Mouse (Mus musculus) cerebellum, postnatal 14 days (tissue): Measurements from ENCODE around the gene Ormdl3.
"Not testable (repeated sequence)": the region's sequence is repeated elsewhere in the genome, so short reads cannot be mapped to it uniquely, and the experiment has no call there.

ENCODE experiments used
- DNase-seq, 2 experiments: peaks; one replicate each; pipeline ENCODE4 v3.0.0; 2021; ENCODE audit warnings: mixed read lengths in 2 of 2

Gene Ormdl3

DNA sequence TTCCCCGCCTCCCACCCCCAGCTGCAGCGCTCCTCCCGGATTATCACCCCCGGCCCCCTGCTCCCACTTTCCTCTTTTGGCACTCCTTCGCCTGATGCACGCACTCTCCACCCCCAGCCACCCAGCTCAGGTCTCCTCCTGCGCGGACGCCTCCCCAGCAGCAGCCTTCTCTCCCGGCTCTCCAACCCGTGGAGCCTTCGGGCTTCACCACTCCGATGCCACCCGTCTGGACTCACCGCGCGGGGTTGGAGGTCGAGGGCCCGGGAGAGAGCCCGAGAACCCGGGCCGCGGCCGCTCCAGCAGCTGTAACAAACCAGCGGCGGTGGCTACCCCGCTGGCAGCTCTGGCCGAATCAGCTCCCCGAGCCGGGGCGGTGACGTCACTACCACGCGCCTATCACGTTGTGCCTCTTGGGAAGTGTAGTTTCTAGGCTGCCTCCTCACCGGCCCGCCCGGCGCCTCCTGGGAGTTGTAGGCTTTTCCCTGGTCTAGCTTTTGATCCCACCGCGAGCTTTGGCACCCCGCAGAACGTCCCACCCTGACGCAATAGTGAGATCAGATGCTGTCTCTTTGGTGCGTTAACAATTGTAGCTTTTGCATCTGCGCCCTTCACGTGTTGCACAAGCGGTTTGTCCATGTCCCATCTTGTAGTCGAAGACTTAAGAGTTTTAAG is at the start of gene Ormdl3:
TSS of gene Ormdl3 (minus strand) at position 477 of the 672 bp plus-strand sequence.
- peak; percentile 99 for DNase-seq

DNA sequence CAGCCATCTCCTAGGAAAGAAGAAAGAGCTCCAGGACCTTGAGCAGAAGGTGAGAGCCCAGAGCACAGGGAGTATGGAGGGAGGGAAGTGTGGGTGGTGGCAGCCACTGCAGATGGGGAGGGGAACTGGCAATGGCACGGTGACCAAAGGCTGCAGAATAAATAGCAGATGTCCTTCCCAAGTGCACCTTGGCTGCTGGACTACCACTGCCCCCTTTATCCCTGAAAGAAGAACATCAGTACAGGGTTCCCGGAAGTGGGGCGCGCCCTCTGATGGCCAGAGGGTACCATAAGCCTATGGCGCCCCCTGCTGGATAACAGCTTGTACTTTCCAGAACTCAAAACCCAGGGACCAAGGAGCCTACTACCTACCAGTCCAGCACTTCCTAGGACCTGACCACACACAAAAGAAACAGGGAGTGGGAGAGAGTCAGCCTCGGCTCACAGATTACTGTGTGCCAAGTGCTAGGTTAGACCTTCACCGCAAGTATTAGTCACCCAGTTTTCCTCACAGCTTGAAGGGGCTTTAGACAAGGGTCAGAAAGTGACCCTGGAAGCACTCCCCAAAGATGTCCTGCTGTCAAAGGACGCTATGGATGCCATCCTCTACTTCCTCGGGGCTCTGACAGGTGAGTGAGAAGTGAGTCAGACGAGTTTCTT is 48.3 kb upstream of the Ormdl3 start:
- peak; percentile 15 to 43 for DNase-seq

DNA sequence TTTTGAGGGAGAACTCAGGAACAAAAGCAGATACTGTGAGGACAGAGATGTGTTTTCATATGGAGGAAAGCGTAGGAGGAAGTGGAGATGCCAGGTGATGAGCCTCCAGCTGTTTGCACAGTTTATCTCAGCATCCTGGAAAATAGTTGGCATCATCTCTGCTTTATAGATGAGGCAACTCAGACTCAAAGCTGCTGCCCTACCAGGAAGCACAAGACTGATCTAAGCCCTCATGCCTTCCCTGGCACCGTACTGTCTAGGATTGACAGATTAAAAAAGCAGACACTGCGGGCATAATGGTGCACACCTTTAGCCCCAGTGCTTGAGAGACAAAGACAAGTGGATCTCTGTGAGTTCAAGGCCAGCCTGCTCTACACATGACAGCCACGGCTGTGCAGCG is 43.5 kb upstream of the Ormdl3 start:
- no peak for DNase-seq

DNA sequence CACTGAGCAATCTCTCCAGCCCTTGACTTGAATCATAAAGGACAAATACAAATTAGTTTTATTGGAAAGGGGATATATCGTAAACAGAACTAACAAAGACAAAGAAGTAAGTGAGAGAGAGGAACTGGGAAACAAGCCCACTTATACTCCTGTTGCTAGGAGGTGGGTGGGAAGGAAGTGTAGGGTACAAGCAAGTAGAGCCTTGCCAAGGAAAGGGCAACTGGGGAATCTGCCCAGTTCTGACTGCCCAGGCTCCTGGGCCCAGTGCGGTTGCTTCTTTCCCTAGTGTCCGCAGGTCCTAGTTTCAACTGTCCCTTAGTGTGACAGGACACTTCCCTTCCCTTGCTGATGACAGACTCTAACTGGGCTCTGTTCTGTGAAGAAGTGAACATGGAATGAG is 41.5 kb upstream of the Ormdl3 start:
- DNase-seq: no peak

DNA sequence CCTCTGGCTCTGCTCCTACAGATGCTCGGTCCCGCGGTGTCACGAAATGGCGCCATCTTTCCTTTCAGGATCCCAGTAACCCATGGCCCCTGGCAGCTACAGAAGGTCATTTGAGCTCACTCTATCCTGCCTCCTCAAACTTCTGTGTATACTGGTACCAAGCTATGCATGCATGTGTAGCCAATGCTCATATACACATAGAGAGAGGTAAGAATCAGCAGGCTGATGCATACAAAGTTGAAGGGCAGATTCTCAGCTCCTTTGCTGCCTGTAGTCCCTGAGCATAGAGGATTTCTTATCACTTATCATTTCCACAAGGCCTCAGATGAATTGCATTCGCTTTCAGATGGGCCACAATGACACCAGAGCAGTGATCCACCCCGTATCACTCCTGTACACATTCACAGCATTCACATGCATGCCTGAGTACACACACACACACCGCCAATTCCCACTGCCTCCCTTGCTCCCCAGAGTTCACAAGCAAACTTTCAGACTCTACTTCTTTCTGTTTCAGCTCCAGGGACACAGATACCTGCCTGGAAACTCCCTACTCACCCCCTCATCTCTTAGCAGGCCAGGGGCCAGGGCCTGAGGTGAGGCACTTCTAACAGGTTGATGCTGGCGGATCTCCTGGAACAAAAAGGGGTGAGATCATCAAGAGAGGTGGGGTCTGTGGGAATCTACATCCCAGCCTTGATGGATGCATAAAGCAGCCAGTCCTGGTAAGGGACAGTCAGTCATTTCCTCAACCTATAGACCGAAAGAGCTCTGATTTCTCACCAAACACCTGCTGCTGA is 38.6 kb upstream of the Ormdl3 start, which contains the start of the genes Gm12355 and Gsdma3:
TSS of gene Gm12355 (minus strand) at position 51 of the 800 bp plus-strand sequence.
TSS of gene Gsdma3 (plus strand) at position 750 of the 800 bp plus-strand sequence.
- no peak for DNase-seq

DNA sequence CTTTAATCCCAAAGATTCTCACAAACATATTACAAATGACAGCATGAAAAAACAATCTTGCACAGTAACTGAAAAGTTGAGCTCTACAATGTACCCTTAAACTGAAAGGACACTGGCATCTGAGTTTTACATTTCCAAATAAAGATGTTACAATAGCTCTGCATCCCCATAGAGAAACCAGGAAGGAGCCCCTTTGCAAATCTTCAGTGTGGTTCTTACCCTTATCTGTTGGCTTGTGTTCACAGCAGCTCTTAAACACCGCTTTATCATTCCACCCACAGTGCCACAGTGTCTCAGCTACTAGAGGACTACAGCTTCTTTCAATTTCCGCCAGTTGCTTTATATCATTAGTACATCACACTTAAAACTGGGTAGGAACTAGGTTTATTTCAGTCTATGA is 37.2 kb upstream of the Ormdl3 start:
- not testable (repeated sequence) for DNase-seq

DNA sequence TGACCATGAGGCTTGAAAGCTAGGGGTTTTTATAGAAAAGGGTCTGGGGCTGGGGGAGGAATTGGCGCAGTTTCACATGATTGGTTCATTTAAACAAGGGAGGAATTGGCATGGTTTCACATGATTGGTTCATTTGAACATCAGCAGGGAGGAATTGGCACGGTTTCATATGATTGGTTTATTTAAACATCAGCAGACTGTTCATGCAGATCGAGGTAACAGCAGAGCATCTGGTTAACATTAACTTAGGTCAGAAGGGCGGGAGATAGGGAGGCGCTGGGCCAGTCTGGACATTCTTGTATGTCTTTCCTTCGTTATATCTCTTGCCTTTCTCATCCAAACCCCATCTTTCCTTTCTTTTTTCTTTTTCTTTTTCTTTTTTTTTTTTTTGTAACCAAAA is 36.8 kb upstream of the Ormdl3 start:
- DNase-seq: not testable (repeated sequence)

DNA sequence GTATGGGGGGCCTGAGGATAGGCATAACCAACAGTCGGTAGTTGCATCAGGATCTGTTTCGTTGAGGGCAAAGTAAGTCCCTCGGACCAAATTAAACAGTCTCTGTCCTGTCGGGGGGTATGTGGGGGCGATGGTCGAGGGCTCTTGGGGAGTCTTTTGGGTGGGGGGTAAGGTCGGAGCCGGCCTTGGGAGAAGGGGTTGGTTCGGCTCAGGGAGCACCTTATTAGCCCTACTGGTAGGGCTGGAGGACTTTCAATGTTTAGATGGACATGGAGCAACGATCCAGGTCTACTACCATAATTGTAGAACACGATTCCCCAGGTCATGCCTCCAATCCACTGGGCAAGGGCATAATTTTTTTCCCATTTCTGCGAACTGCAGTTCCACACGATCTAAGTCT is 33.6 kb upstream of the Ormdl3 start:
- DNase-seq: no peak

DNA sequence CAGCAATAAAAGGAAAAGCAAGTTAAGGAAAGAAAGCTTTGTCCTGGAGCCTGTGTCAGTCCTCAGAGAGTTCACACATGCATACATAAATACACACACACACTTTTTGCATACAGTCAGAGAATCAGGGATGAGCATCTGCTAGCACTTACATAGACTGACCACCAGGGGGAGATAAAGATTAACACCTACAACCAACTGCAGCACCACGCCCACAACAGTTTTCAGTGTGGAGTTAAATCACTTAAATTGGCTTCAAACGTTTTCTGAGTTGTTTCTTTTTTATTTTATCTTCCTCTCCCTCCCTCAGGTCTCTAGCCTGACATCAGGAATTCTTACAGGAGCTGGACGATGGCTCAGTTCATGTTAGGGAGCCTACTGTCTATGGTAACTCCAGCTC is 19.6 kb upstream of the Ormdl3 start:
- DNase-seq: peak; percentile 45 to 60

DNA sequence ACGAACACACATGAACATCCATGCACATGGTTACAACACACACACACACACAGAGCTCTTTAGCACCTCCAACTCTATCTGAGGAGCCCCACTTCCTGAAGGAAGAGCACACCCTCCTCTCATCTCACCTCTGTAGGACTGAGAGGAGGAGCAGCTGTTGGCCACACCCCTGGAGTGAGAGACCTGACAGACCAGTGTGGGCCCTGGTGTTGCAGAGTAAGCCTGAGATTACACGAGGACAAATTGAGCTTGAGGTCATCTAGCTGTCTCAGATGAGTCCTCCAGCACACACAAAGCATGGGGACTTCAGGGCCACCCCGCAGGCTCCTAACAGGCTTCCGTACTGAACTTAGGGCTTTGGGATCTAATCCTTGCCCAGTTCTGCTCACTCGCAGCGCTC is 17.7 kb upstream of the Ormdl3 start:
- not testable (repeated sequence) for DNase-seq

DNA sequence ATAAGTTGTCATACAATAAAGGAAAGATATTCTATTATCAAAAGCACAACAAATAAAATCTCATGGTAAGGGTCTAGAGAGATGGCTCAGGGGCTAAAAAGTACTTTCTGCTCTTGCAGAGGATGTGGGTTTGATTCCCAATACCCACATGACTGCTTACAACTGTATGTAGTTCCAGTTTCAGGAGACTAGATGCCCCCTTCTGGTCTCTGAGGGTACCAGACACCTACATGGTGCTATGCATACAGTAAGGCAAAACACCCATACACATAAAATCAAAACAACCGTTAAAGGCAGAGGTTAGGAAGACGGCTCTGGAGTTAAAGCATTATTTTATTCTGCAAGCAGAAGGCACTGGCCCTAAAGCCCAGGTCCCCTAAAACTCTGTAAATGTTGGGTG is 16.8 kb upstream of the Ormdl3 start:
- DNase-seq: no peak

DNA sequence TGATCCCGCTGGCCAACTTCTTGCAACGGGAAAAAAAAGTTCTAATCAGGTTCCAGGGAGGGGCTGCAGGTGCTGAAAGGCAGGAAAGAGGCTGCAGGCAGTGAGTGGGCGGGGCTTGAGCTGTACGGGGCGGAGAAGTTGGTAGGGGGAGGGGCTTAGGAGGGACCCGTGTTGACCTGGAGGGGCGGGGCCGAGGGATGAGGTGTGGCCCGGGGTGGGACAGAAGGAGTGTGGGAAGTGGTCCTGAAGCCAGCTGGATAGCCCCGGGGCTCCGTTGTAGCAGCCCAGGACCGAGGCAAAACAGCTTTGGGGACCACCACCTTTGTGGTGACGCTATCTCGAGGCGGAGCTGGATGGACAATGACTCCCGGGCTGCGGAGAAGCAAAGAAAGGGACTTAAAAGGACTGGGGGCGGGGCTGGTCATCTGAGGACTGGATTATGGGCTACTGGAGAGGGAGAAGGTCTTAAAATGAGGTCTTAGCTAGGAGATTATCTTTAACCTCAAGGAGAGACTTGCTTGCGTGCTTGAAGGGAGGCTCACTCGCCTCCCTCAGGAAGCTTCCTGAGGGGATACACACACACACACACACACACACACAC is 15.0 kb upstream of the Ormdl3 start:
- DNase-seq: no peak

DNA sequence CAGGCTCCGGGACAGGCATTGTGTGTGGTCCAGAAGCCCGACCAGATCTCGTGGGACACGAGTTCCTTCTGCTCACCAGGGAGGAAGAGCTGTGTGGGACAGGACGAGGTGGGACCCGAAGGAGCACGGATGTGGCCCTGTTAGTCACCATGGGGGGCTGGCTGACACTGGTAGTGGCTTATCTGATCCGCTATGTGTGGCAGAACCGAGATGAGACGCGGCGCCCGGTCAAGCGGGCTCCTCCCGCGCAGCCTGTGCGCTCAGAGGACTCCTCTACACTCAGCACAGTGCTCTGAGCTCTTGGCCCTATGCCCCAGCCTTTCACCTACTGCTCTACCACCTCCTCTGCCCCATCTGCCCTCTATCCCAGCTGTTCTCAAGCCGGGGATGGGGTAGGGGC is 12.1 kb upstream of the Ormdl3 start:
- peak in 1 of 2 experiments; percentile 66 for DNase-seq

DNA sequence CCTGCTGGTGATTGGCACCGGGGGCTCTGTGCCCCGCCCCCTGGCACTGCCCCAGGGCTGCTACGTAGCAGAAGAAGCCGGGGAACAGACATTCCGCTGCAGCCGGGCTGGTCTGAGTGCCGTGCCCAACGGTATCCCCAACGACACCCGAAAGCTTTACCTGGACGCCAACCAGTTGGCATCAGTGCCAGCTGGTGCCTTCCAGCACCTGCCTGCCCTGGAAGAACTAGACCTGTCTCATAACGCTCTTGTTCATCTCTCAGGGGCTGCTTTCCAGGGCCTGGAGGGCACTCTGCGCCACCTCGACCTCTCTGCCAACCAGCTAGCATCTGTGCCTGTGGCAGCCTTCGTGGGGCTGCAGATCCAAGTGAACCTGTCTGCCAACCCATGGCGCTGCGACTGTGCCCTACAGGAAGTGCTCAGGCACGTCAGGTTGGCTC is 11.7 kb upstream of the Ormdl3 start:
- DNase-seq: peak; percentile 85 to 87

DNA sequence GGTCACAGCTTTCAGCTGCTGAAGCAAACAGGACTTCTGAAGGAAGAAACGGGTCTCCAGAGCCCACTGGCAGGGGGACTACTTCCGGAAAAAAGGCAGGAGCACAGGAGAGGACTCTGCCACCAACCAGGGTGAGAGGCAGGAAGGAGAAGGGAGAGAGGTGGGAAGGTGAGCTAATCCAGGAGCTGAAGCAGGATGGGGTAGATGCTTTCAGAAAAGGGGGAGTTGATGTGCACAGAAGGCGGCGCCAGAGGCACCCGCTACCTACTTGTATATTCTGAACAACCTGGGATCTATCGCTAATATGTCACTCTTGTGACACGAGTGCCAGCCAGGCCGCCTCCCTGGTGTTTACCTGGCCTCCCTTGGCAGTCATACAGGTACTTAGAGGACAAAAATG is 10.8 kb upstream of the Ormdl3 start, which contains the start of gene Lrrc3c:
TSS of gene Lrrc3c (plus strand) at position 301 of the 400 bp plus-strand sequence.
- DNase-seq: no peak

DNA sequence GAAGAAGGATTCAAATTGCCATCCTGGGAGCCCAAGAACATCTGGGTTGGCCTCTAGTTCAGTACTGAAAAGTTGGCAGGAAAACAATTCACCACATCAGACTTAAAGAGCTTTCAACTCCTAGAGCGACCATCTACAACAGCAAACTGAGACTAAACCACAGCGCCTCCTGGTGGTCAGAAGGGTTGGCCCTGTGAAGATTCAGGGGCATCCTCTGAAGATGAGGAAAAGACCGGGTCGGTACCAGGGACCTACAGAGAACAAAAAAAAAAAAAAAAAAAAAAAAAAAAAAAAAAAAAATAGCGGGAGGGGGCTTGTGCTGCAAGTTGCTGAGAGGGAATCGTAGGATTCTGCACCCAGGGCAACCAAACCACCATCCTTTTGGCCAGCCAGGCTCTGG is 10.2 kb upstream of the Ormdl3 start:
- DNase-seq: peak; percentile 47 to 78

DNA sequence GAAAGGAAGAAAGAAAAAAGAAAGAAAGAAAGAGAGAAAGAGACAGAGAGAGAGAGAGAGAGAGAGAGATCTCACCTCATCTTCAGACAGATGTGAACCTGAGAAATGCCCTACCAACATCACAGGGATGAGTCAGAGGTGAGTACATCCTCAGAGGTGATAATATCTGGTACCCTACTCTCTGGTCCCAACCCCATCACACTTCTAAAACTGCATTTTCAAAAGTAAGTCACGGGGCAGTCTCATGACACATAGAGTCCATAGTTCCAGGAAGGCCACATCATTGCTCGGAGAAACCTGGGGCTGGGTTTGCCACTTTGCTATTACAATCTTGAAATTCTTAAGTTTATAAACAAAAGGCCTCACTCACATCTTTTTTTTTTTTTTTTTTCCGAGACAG is 8.8 kb upstream of the Ormdl3 start:
- DNase-seq: no peak

DNA sequence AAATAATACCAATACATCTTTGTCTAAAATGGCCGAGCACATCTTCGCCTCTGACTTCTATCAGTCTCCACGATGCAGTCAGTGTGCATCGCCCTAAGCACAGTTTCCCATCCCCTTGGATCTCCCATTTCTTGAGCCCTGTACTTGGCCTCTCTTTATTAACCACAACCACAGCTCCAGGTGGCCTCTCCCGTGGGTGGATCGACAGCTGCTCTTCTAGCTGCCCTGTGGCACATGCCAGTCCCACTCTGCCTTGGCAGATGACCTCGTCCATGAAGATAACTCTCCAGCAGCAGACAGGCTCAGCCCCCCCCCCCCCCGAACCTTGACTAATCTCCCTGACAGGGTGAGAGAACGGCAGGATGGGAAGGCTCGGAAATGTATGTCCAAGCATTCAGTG is 8.3 kb upstream of the Ormdl3 start:
- no peak for DNase-seq

DNA sequence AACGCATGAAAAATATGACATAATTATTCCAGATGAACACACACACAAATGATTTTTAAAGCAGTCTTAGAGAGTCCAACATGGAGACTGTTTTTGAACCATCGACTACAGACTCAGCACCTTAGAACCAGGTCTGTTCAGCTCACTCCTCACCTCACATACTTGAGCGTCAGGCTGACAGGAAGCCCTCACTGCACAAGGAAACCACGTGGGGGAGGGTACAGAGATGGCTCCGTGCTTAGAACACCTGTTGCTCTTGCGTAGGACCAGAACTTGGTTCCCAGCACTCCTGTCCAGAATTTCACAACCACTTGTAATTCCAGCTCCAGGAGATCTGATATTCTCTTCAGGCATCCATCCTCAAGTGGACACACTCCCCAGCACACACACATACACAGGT is 7.9 kb upstream of the Ormdl3 start:
- DNase-seq: no peak

DNA sequence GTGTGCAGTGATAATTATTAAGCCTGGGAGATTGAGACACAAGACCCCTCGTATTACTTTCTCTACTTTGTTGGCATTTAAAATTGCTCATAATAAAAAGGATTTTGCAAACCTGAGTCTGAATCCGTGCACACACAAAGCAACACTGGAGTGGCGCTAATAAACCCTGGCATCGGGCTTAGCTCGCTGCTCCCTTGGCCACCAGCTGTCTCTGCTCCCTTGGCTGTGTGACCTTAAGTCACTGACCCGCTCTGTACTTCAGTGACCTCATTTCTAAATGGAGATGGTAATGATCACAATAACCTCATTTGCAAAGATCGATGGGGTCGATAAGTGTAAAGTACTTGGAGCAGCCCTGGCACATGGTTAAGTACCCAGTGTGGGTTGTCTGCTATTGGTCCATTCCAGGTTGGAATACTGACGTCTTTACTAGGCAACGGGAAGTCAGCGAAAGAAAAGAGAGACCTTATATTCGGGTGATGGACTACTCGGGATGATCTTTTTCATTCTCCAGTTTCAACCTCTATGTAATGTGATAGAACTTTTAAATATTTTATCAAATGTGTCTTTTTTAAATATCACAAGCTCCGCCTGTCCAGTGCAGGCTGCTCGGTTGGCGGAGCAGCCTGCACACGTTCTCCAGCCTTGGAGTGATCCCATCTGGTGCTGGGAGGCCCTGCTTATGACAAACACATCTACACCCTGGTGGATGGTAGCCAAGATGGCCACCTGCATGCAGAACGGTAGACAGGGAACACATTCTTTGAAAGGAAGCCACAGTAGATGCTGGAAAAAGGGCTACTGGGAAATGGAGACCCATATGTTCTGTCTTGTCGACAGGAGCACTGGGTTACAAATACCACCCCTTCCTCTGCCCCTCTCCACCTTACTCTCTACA is 3.6 kb upstream of the Ormdl3 start:
- DNase-seq: peak; percentile 66 to 80

DNA sequence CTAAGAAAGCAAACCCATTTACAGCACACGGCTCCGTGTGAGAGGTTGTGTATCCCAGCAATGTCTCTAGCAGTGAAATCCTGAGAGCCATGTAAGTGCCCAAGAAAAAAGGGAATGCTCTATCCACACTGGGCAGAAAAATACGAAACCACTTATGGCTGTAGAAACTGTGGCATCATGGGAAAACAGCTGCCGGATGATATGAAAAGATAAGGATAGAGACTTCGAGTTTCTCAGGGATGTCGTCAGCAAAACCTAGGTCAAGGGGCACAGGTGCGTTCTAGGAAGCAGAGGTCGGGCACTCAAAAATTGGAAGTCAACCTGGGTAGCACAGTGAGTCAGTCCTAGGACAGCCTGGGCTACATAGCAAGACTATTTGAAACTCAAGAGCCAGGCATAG is 2.1 kb upstream of the Ormdl3 start:
- no peak for DNase-seq

DNA sequence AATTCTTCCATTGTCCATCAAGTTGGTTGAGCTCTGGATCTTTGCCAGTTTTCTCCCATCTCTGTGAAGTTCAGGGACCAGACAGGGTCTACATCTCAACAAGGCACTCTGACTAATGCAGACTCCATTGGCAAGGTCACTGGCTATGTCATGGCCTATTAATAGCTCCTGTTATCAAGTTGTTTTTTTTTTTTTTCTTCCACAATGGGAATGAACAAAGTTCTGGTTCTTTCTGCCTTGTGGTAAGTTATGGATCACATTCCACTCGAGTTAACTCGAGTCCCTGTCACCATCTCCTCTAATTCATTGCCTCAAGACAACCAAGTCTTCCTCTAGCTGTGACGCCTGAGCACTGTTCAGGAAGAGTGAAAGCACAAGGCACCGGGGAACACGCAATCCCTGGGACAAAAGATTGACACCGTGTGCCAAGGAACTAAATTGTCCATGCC is 1.7 kb upstream of the Ormdl3 start:
- DNase-seq: no peak
